Mouse (Mus musculus) olfactory bulb, adult 2 months (tissue): ENCODE results near the gene Rsad1. TPM values are rescaled to one million over a fixed set of nuclear protein-coding genes. Genes with fewer than 3 reads are reported as not detected.

Experiments used
- H3K27ac ChIP-seq: fragments of 200-500 bp; 2 replicates; pipeline ENCODE4 v1.5.1; 2012; ENCODE audit warnings: low read depth, low read length; ENCODE audit not compliant: insufficient read depth
- H3K4me1 ChIP-seq: fragments of 200-500 bp; 2 replicates; pipeline ENCODE4 v1.6.1; 2012; ENCODE audit warnings: low read length; ENCODE audit not compliant: control insufficient read depth, insufficient read depth
- H3K4me3 ChIP-seq: fragments of 200-500 bp; 2 replicates; pipeline ENCODE4 v1.5.1; 2012; ENCODE audit warnings: mild to moderate bottlenecking, low read depth, low read length, moderate library complexity; ENCODE audit not compliant: insufficient read depth
- CTCF ChIP-seq: fragments of 200-500 bp; IDR thresholded peaks from 2 replicates; pipeline ENCODE4 v1.5.1; 2012; ENCODE audit warnings: low read depth, mild to moderate bottlenecking, low read length, moderate library complexity; ENCODE audit not compliant: insufficient read depth
- POLR2A ChIP-seq: fragments of 200-500 bp; IDR thresholded peaks from 2 replicates; pipeline ENCODE4 v1.6.1; 2012; ENCODE audit warnings: mild to moderate bottlenecking, low read depth, low read length, moderate library complexity; ENCODE audit not compliant: insufficient read depth
- WGBS: fragments of 180-500 bp; shearing (Covaris S2); methylation state at CpG from one replicate; pipeline ENCODE4 v1.1.7; 2018; 5-methylcytosine and 5-hydroxymethylcytosine counted together
- polyA plus RNA-seq: library from polyadenylated mRNA; stranded (reverse); fragments of >200 nt; gene quantifications from 2 replicates; pipeline ENCODE4 v1.2.4, GENCODE M21; 2012; ENCODE audit warnings: low replicate concordance; ENCODE audit not compliant: missing spikeins, insufficient read depth, insufficient read length

Rsad1 gene
- polyA plus RNA-seq, 1 experiment = not detected

GRCm38 (mm10) chr11:94571850-94572249 is 22.8 kb upstream of the Rsad1 start:
- WGBS = 96% methylated on average over 1 of the region's 1 CpGs
- Histone ChIP-seq H3K27ac (no peak overlapping the region), H3K4me3 (no peak overlapping the region), H3K4me1 (no peaks in the 10 kb centered on the region)
- TF ChIP-seq POLR2A (no peak), CTCF (no peak)

DNA sequence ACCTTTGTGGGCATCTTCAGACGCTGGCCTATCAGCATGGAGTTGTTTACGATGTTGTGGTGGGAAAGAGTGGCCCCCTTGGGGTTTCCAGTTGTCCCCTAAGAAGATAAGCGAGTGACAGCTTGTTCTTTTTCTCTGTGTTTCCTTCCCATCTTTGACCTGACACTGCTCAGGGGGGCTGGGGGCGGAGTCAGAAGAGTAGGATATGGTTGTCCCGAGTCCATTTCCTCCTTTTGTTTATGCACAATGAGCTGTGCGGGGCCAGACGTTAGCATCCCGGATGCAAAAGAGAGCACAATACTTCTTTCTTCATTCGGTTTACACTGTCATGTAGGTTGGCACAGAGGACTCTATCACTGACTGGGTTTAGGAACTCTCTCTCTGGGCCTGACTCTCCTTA is 21.6 kb upstream of the Rsad1 start:
- H3K27ac ChIP-seq = no peak overlapping the region
- H3K4me3 ChIP-seq = no peak overlapping the region
- H3K4me1 ChIP-seq = no peaks in the 10 kb centered on the region
- TF ChIP-seq CTCF = no peak
- no peak for TF ChIP-seq POLR2A
- 60% methylated on average over 9 of the region's 9 CpGs for WGBS

DNA sequence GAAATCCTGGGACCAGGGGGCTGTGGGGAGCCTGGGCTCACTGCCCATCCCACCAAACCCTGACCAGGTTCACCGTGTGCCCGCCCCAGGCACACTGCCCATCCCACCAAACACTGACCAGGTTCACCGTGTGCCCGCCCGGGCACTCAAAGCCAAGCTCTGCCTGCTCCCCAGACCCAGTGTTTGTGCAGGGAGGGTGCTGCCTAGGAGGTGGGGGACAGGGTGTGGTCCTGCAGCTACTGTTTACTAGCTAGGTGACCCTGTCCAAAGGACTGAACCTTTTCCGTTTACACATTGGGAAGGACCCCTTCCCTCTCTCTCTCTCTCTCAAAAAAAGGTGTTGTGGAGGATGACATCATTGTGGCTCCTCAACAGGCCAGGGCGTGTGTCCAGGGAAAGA is 18.3 kb upstream of the Rsad1 start:
- Histone ChIP-seq H3K4me1 (peaks cover 14% of the 10 kb centered on the region), H3K27ac (no peak overlapping the region), H3K4me3 (no peak overlapping the region)
- TF ChIP-seq POLR2A = no peak
- no peak for TF ChIP-seq CTCF
- 93% methylated on average over 7 of the region's 7 CpGs for WGBS

- no peak for TF ChIP-seq POLR2A
- no peak for TF ChIP-seq CTCF
- Histone ChIP-seq H3K27ac (no peak overlapping the region), H3K4me3 (no peak overlapping the region), H3K4me1 (peaks cover 14% of the 10 kb centered on the region)
- WGBS = 87% methylated on average over 6 of the region's 6 CpGs
Measured at GRCm38 (mm10) chr11:94566534-94566933, 17.5 kb upstream of the Rsad1 start.

GRCm38 (mm10) chr11:94565151-94565479 is 16.1 kb upstream of the Rsad1 start:
- Histone ChIP-seq H3K27ac (no peak overlapping the region), H3K4me1 (peaks cover 14% of the 10 kb centered on the region), H3K4me3 (no peak overlapping the region)
- TF ChIP-seq CTCF (no peak), POLR2A (no peak)
- 33% methylated on average over 16 of the region's 16 CpGs for WGBS

- Histone ChIP-seq H3K4me3 (no peak within 1 kb of the TSS), H3K27ac (no peak within 1 kb of the TSS), H3K4me1 (peaks cover 14% of the 10 kb centered on the region)
- TF ChIP-seq CTCF = no peak
- TF ChIP-seq POLR2A = no peak
- WGBS = 13% methylated on average over 35 of the region's 35 CpGs
Measured at GRCm38 (mm10) chr11:94564437-94565150, 15.5 kb upstream of the Rsad1 start, which contains the start of gene Chad. TSS of gene Chad (plus strand) at chr11:94565047.

DNA sequence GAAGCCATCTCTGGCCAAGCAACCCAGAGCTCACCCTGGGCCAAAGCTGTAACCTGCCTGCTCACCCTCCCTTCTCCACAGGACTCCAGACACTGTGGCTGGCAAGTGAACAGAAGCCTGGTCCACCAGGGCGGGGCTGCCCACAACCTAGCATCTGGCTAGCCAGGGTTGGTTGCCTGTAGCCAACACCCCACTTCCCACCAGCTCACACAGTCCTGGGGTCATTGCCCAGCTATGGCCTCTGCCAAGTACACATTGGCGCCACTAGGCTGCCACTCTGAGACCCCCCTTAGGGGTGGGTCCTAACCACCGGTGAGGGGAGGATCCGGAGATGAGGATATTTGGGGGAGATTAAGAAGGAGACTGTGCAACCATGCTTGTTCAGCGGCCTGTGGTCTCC is 14.8 kb upstream of the Rsad1 start:
- WGBS = 51% methylated on average over 5 of the region's 5 CpGs
- H3K4me3 ChIP-seq = no peak overlapping the region
- peaks cover 14% of the 10 kb centered on the region for H3K4me1 ChIP-seq
- no peak overlapping the region for H3K27ac ChIP-seq
- TF ChIP-seq POLR2A = no peak
- no peak for TF ChIP-seq CTCF

DNA sequence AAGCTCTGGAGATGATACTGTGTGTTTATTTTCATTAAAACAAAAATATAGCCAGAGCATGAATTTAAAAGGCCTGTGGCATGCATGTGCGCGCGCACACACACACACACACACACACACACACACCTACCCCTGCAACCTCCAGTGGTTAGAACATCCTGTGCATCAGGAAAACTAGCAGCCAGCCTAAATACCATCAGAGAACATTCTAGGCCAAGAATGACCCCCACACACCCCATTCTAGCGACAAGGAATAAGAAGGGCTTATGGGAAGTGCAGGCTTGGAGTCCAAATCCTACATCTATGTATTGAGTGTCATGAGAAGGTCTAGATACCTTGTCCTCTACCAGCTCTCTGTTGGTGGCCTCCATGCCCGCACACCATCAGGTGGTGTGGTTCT is 14.3 kb upstream of the Rsad1 start:
- Histone ChIP-seq H3K4me3 (no peak overlapping the region), H3K27ac (no peak overlapping the region), H3K4me1 (peaks cover 14% of the 10 kb centered on the region)
- TF ChIP-seq POLR2A (no peak), CTCF (no peak)
- over 99% methylated on average over 5 of the region's 5 CpGs for WGBS

- Histone ChIP-seq H3K4me3 (no peak overlapping the region), H3K4me1 (no peaks in the 10 kb centered on the region), H3K27ac (no peak overlapping the region)
- TF ChIP-seq POLR2A (no peak), CTCF (no peak)
- WGBS = 62% methylated on average over 3 of the region's 3 CpGs
Measured at GRCm38 (mm10) chr11:94558226-94558625, 9.2 kb upstream of the Rsad1 start.

GRCm38 (mm10) chr11:94550442-94550744 is 1.3 kb upstream of the Rsad1 start:
- no peak overlapping the region for H3K27ac ChIP-seq
- peaks cover 8% of the 10 kb centered on the region; the same call in 1 of the 2 replicates for H3K4me1 ChIP-seq
- no peak for TF ChIP-seq CTCF
- no peak for TF ChIP-seq POLR2A
- no peak overlapping the region for H3K4me3 ChIP-seq
- 88% methylated on average over 5 of the region's 5 CpGs for WGBS
